Mouse (Mus musculus) gastrocnemius, postnatal 14 days (tissue): ENCODE results near the gene Susd1. TPM values are rescaled to one million over a fixed set of nuclear protein-coding genes. Genes with fewer than 3 reads are reported as not detected.
"Not testable (repeated sequence)": the region's sequence is repeated elsewhere in the genome, so short reads cannot be mapped to it uniquely, and the experiment has no call there.

Source experiments
- DNase-seq: peaks from one replicate; pipeline ENCODE4 v3.0.0; 2021; ENCODE audit warnings: mixed read lengths
- intact Hi-C: fragments of 180-260 bp; cut with DNase I; formaldehyde crosslinking; loops from one replicate; pipeline ENCODE4 v1.15.1; 2025; ENCODE audit warnings: low total_unique reads
- total RNA-seq, 2 experiments: library from RNA; stranded (reverse); gene quantifications; 2 replicates each; pipeline ENCODE4 v1.2.3; 2021

Susd1 gene
- total RNA-seq, 2 experiments from 2014 or later = 0.40 to 1.3 TPM

DNA sequence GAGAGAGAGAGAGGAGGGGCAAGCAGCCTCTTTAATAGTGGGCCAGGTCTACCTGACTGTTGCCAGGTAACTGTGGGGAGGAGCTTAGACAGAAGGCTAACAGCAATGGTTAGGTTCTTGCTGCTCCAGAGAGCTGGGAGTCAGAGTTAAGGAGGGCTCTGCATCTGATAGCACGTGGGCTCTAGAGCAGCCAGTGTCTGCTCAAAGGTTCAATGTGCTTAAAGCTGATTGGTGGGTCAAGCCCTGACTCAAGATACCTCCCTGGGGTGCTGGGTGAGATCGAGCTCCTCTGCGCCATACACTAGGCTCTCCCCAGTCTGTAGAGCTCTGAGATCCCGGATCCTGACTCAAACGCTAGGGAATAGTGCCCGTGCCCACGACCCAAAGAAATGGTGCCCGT lies 136.0 kb downstream of the Susd1 start:
- no peak for DNase-seq
- intact Hi-C loops = no loop called here

DNA sequence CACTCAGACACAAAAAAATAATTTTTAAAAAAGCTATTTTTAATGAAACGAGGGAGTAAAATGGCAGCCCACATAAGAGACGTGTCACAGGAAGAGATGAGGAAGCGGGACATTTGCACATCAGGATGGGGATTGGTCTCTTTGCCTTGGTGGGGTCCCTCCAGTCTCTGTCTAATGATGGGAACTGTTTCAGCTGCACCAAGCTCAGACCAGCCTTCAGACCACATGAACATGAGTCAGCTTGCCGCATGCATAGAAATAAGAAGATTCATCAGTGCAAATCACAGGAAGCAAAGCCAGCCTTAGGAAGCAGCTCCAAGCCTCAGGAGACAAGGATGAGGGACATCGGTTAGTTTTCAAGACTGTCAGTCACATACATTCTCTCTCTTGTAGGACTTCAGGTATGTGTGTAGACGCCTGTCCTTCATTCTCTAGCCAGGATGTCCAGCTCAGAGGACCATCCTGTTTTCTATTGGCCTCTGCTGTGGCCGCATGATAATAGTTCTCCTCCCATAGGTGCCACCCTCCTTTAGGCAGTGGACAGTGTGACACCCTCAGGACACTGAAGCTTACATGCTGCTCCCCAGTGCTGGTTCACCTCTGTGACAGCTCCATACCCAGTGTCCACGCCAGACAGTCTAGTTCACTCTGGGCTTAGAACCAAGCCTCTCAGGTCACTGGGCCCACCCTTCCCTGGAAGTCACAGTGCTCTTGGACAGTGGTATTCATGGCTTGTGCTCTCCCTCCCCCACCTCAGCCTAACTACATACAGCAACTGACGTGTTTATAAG lies 137.2 kb downstream of the Susd1 start:
- DNase-seq = no peak
- intact Hi-C loops = no loop called here

DNA sequence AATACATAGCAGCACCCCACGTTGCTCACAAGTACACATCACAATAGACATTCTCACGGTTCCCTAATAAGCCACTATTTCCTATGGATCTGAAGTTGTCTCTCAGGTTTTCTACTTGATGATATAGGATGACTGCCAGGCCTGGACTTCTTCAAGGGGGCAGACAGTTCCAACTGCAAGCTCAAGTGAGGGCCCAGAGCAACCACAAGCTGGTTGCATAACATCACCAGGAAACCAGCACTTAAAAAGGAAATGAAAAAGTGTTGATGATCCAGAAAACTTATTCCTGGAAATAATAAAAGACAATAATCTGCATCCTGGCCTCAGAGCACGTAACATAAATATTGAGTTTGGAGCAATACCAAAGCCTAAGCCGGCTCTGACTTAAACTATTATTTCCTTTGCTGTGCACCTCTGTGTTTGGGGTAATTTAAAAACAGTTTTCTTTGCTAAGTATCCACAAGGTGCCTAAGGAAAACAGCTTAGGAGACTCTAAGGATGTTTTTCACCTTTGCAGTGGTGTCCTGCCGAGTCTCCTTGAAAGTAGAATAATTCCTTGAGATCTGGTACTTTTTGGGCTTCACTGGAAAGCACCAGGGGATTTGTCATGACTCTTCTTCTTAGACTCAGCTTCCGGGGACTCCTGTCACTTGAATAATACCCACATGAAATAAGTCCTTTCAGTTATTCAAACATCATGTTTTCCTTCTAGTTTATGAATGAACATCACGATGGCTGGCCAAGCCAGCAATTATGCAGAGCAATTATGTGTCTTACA lies 139.5 kb downstream of the Susd1 start:
- intact Hi-C loops = no loop called here
- DNase-seq = no peak

DNA sequence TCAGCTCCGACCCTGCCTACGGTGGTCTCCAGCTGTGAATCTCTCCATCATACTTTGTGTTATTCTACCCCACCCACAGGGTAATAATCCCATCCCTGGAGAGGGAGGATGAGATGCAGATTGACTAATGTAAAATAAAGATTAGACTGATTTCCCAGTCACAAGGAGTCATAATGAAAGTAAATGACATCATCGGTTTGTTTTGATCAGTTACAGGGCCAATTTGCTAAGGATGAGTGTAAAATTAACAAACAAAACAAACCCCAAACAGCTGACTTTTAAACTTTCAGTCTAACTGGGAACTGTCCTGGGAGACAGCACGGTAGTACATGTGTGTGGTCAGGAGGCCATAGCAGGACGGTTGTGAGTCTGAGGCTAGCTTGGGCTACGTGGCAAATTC lies 143.3 kb downstream of the Susd1 start:
- no peak for DNase-seq
- intact Hi-C loops = no loop called here

DNA sequence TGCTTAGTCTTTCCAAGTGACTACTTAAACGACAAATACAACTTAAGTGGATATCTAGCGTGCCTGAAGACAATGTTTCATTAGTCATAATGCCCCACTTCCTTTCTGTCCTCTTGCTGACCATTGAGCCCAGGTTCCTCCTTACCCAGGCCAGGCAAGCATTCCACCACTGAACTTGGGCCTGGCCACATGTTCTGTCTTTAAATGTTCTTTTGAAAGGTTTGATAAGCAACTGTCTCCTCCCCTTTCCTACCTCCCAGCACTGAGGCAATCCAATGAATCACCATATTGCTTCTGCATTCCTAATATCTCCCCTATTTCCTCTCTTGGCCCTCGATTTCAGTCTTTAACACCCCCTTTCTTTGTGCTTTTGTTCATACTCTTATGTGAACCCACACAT lies 143.8 kb downstream of the Susd1 start:
- intact Hi-C loops = no loop called here
- no peak for DNase-seq

DNA sequence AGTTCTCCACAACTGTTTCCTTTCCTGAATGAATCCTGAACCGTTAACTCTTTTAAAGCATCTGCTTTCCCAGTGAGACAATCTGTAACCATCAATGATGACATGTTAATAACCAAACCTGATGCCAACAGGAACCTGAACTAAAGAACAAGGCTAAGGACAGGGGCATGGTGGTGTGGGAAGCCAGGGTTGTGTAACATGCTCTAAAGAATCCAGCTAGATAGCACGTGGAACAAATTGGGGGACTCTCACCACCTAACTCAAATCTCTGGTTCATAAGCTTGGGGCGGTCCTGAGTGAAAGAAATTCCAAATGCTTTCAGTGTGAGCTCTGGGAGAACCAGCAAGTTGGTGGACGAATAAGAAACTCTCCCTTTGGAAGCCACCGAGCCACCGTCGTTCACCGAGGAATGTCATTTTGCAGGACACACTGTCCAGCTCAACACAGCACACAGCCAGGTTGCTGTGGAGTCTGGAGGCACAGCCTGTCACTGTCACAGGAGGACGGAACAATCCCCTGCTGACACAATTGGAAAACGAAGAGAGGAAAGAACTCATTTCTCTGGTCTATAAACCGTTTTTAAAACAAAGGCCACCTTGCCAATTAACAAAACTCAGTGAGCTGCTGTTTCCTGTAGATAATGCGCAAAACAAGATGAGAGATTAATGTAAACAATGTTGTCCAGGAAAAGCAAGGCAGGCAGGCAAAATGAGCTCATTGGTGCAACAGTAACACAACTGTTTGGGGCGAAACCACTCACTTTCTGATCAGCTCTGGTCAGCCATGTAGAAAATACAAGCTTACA lies 146.3 kb downstream of the Susd1 start:
- intact Hi-C loops = no loop called here
- DNase-seq = no peak

DNA sequence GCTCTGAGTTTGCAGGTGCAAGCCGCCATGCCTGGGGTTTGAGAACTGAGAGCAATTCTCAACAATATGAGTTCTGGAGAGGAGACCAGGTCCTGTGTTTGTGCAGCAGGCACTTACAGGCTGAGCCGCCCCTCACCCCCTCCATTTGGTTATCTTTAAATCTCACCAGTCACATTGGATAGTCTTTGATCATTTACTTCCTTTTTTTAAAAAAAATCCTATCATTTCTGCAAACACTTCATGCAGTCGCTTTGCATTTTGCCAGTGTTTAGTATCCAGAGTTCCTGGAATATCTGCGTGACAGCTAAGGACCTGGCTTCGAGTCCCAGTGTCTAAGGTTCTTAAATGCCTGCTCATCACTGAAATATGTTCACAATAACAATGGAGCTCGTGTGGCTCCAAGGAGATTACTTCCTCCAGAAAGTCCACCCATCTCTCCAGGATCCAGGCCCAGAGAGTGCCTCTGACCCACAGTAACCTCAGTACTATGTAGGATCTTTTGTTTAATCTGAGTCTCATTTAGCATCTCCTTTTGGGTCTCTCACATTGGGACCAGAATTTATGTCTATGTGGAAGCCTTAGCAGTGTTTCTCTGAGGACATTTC lies 147.4 kb downstream of the Susd1 start:
- DNase-seq = no peak
- intact Hi-C loops = no loop called here

DNA sequence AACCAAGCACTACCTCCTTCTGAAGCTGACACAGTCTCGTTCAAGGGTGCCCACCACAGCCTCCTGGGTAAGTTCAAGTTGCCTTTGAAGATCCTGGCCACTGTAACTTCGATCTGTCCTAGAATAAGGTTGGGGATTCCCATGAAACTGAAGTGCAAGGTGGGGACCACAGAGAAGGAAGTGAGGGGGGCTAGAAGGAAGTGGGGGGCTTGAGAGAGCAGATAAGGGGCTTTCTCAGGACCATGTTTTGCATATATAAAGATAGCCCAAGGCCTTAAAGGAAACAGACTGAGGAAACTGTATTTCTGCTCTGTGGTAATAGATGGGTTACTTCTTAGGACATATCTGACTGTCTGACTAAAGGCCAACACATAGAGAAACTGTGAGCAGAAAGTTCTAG lies 151.3 kb downstream of the Susd1 start:
- intact Hi-C loops = no loop called here
- DNase-seq = no peak

DNA sequence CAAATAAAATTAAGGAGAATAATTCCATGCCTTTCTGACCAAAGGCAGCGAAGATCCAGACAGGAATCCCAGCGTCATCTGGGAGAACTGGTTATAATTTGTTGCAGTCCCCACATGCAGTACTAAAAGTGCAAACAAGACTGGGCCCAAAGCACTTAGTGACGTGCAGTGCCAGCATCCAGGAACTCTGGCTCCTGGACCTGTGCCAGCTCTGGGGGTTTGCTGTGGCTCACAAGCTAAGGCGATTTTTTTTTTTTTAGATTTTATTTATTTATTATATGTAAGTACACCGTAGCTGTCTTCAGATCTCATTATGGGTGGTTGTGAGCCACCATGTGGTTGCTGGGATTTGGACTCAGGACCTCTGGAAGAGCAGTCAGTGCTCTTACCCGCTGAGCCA lies 152.1 kb downstream of the Susd1 start:
- intact Hi-C loops = not testable (repeated sequence)
- peak; percentile 19 for DNase-seq

DNA sequence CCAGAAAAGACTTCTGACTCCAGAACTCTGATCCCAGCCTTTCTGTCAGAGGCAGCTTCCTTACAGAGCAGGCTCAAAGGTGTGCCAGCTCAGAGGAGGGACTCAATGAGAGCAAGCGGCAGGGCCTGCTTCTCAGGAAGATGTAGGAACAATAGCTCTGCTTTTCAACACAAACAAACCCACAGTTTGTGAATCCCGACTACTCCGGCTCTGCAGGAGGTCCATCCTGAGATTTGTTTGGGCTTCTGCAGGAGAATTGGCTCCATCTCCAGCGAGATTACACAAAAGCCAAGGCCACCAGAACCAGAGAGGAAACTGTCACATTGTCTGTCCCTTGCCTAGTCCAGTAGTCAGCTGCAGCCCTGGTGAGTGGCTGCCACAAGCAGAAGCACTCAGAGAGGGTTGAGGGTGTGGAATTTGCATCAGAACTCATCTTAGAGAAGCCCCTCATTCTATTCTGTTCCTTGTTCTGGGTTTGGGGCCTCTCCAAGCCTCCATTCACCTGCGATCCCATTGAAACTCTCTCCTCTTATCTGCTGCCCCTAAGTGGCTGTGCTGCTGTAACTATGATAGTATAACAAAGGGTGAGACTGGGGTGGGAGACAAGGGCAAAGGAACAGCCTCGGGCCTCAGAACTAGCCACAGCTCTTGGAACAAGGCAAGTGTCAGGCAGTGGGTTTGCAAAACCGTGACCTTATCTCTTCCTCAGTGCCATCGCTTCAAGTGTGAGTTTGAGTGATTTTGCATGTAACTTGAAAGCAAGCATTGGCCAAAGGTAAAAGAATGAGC lies 155.5 kb downstream of the Susd1 start:
- DNase-seq = no peak
- intact Hi-C loops = no loop called here

DNA sequence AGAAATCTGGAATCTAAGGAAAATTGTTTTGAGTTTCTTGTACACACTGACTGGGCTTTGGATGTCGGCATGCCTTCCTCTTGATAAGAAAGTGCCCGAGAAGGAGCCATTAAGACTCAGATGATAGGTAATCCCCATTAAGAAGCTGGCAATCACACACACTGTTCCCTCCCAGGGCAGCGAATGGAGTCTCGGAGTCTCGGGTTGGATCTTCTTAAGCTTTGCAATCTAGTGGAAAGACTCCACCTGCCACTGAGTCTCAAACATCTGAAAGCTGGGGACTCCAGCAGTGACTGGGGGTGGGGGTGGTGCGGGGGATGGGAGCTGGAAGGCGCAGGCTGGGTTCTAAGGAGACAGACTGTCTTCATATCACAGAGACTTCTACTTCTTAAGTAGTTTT lies 156.3 kb downstream of the Susd1 start:
- intact Hi-C loops = no loop called here
- DNase-seq = no peak

DNA sequence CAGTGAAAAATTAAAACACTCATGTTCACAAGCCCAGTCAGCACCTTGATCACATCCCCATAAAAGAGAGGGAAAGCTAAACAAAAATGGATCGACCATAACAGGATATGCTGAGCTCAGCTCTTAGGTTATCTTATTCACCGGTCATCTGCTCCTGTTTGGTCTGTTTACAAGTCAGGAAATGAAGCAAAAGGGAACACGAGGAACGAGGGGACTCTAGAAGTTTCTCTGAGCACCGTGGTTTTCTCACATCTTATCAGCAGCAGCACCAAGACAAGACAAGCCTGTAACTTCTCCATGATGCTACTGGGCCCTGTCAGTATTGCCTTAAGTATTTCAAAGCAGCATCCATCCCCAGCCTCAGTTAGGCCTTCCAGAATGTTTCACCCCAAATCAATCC lies 157.6 kb downstream of the Susd1 start:
- DNase-seq = no peak
- intact Hi-C loops = no loop called here

DNA sequence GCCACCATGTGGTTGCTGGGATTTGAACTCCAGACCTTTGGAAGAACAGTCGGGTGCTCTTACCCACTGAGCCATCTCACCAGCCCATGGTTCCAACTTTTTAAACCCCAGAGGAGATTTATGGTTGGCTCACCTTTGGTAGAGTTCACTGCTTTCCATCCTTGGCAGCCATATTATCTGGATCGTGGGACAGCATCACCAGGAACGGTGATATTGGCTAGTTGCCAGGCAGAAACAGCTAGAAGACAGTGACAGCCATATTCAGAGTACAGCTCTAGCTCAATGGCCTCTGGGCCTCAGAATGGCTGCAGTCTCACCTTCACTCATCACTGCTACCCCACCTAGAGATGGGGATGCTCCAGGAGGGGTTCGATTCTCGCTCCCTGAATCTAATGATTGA lies 159.3 kb downstream of the Susd1 start:
- no peak for DNase-seq
- intact Hi-C loops = no loop called here

DNA sequence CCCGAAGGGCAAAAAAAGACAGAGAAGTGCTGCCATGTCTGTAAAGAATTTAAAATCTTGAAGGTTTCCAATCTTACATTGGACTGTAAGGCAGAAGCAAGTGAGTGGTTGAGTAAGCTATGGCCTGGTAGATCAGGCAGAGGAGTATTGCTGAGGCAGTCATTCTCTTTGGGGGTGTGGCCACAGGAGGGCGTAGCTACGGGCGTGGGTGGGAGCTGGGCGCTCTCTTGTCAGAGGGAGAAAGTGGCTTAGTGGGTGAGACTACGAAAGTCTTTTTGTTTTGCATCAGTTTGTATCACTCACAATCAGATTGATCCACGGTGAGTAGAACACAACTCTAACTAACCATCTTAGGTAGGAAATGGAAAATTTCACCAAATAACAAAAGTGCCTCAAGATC lies 160.0 kb downstream of the Susd1 start:
- intact Hi-C loops = no loop called here
- DNase-seq = no peak

DNA sequence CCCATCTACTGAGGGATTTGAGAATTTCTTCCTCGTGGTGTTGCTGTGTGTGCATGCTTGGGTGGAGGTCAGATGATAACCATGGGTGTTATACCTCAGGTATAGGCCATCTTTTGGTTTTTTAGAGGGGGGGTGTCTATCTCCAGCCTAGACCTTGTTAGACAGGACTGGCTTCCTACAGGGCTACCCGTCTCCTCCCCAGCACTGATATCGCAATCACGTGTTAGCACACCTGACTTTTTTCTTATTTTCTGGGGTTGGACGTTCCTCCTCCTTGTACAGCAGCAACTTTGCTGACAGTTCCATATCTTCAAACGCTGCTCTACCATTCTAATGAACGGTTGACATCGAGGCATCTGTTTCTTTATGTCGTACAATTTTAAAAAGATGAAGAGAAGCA lies 160.5 kb downstream of the Susd1 start:
- intact Hi-C loops = no loop called here
- no peak for DNase-seq

DNA sequence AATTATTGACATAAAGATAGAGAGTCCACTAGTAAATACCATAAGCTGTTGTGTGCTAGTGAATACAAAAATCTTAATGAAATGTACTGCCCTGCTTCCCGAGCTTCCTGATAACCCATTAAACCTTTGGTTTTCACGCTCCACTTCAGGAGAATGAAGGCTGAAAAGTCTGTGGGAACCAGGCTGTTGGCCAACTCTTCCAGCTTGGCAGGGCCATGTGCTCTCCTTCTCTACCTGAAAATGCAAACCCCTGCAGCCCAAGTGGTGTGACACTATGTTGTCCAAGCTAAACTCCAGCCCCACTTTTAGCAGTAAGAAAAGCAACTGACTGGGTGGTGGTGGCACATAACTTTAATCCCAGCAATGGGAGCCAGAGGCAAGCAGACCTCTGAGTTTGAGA lies 162.5 kb downstream of the Susd1 start:
- no peak for DNase-seq
- intact Hi-C loops = no loop called here

DNA sequence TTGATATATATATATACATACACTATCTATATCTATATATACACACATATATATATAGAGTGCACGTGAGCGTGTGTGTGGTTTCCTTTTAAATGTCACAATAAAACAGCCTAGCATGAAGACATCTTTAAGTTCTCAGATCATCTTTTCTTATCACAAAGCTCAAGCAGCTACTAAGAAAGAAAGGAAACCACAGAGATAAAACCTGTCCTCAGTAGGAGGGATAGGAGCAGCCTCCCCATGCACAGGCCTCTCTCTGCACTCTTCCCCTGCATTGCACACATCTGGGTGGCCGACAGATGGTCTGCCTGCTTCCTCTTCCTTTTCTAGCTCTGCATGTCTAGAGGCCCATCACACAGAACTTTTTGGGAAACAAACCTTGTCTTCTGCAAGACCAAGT lies 162.9 kb downstream of the Susd1 start:
- intact Hi-C loops = no loop called here
- DNase-seq = no peak

DNA sequence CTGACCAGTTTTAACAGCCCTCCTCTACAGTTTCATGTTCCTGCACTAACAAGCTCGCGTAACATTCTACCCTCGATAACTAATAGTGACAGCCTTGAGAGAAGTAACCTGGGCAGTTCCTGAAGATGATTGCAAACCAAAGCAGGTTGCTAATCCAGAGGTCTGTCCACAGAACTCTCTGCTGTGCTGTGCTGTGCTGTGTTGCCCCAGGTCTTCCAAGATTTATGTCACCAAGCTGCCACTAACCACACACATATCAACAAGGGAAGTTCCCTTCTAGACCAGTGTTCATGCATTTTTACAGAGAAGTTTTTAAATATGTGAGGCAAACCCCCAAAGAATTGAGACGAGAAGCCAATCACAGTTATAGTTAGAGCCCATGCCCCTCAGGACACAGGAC lies 164.3 kb downstream of the Susd1 start:
- DNase-seq = no peak
- intact Hi-C loops = no loop called here

DNA sequence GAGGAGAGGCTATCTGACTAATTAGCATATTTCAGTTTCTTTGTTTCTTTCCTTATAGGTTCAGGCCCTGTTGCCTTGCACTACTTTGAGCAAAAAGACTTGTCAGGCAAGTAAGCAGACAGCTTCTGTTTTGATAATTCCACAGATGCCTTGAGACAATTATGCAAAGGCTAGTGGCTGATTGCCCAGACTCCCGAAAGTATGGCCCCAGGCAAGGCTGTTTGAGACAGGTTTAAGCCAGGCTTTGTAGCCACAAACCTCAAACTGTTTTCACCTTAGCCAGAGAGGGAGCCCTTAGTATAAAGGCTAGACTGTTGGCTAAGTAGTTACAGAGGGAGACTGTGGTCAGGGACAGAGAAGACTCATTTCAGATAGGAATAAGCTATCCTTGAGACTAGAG lies 165.1 kb downstream of the Susd1 start:
- intact Hi-C loops = no loop called here
- DNase-seq = no peak
